Mouse (Mus musculus) neural tube, embryonic 11.5 days (tissue): ENCODE measurements at regions not wholly inside any gene's neighbourhood (a gene's known extent, or its start where the extent isn't known, plus 50 kb on each side); places are given as distances from the start of the nearest gene placed in this dataset.

Source experiments
- ATAC-seq: fragments of 200-750 bp; cut with Nextera tagmentation; 2 replicates; pipeline ENCODE4 v1.8.0; 2017; ENCODE audit warnings: moderate number of reproducible peaks, mild to moderate bottlenecking, moderate TSS enrichment, moderate library complexity; ENCODE audit not compliant: insufficient read depth, low FRiP score, low TSS enrichment
- DNase-seq: peaks from one replicate; pipeline ENCODE4 v3.0.0-alpha.2; 2015; ENCODE audit warnings: low spot score
- H3K27ac ChIP-seq: fragments of 300-500 bp; sonication (generic); 2 replicates; pipeline ENCODE4 v1.5.1; 2014; ENCODE audit warnings: low read depth, mild to moderate bottlenecking, low read length
- H3K27me3 ChIP-seq: fragments of 300-500 bp; sonication (generic); 2 replicates; pipeline ENCODE4 v1.6.1; 2014; ENCODE audit warnings: mild to moderate bottlenecking, low read length, mixed read lengths; ENCODE audit not compliant: control insufficient read depth, insufficient read depth
- H3K36me3 ChIP-seq: fragments of 300-500 bp; sonication (generic); 2 replicates; pipeline ENCODE4 v1.6.1; 2014; ENCODE audit warnings: mild to moderate bottlenecking, low read length, moderate library complexity, mixed read lengths; ENCODE audit not compliant: control insufficient read depth, insufficient read depth
- H3K4me1 ChIP-seq: fragments of 300-500 bp; sonication (generic); 2 replicates; pipeline ENCODE4 v1.6.1; 2014; ENCODE audit warnings: low read length, mixed read lengths; ENCODE audit not compliant: control insufficient read depth, insufficient read depth
- H3K4me2 ChIP-seq: fragments of 300-500 bp; sonication (generic); 2 replicates; pipeline ENCODE4 v1.6.1; 2014; ENCODE audit warnings: low read depth, mild to moderate bottlenecking, moderate library complexity
- H3K4me3 ChIP-seq: fragments of 300-500 bp; sonication (generic); 2 replicates; pipeline ENCODE4 v1.5.1; 2014; ENCODE audit warnings: low read depth, low read length
- H3K9ac ChIP-seq: fragments of 300-500 bp; sonication (generic); 2 replicates; pipeline ENCODE4 v1.6.1; 2014; ENCODE audit warnings: mild to moderate bottlenecking, low read length
- H3K9me3 ChIP-seq: fragments of 300-500 bp; sonication (generic); 2 replicates; pipeline ENCODE4 v1.6.1; 2016; ENCODE audit warnings: low read length; ENCODE audit not compliant: control insufficient read depth
- WGBS: fragments of 180-500 bp; shearing (Covaris S2); extraction: QIAGEN DNeasy Blood & Tissue Kit; methylation state at CpG from one replicate; pipeline ENCODE4 v1.1.7; 2014; 5-methylcytosine and 5-hydroxymethylcytosine counted together

DNA sequence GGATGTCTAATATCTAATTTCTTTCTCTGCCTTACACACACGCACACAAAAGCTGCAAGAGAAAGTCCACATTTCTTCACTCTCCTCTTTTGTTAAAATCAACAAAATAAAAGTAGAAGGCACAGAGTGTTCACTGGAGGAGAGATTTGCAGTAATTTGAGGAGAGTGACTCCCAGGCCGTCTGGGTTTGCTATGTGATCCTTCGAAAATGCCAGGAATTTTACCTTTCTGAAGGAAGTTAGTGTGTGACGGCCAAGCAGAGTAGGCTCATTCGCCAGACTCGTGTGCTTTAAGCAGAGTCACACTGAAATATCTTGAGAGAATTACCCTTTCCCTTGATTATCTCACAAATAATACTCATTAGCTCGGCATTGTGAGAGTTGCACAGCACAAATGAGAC is 216.0 kb downstream of the Rnd3 start:
- no peaks in the 10 kb centered on the region for H3K36me3 ChIP-seq
- H3K27me3 ChIP-seq, result no peaks in the 10 kb centered on the region
- no peak overlapping the region for H3K4me2 ChIP-seq
- ATAC-seq, result no peak
- no peaks in the 10 kb centered on the region for H3K9me3 ChIP-seq
- no peak for DNase-seq
- 52% methylated on average over 7 of the region's 7 CpGs for WGBS
- H3K4me3 ChIP-seq, result no peak overlapping the region
- H3K9ac ChIP-seq, result no peak overlapping the region
- H3K27ac ChIP-seq, result no peak overlapping the region
- no peaks in the 10 kb centered on the region for H3K4me1 ChIP-seq

DNA sequence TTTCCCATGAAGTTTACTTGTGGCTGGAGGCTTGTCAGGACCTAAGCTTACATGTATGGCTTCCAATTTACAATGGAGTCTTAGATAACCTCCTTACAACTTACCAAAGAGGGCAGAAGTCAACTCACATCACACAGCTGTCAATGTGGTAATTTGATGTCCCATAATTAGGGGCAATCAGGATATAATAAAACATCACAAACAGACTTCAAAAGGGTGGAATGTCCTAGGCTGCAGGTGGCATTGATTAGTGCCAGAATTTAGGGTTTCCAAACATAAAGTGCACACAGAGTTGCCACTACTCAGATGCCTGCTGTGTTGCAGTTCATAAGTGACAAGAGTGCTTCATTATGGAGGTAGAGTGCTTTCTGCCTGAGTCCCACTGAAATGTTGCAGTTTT is 227.9 kb downstream of the Rnd3 start:
- Histone ChIP-seq H3K9me3 (no peaks in the 10 kb centered on the region), H3K4me1 (no peaks in the 10 kb centered on the region), H3K27ac (no peak overlapping the region), H3K4me3 (no peak overlapping the region), H3K36me3 (no peaks in the 10 kb centered on the region), H3K27me3 (no peaks in the 10 kb centered on the region), H3K4me2 (no peak overlapping the region), H3K9ac (no peak overlapping the region)
- DNase-seq (no peak), ATAC-seq (no peak)

DNA sequence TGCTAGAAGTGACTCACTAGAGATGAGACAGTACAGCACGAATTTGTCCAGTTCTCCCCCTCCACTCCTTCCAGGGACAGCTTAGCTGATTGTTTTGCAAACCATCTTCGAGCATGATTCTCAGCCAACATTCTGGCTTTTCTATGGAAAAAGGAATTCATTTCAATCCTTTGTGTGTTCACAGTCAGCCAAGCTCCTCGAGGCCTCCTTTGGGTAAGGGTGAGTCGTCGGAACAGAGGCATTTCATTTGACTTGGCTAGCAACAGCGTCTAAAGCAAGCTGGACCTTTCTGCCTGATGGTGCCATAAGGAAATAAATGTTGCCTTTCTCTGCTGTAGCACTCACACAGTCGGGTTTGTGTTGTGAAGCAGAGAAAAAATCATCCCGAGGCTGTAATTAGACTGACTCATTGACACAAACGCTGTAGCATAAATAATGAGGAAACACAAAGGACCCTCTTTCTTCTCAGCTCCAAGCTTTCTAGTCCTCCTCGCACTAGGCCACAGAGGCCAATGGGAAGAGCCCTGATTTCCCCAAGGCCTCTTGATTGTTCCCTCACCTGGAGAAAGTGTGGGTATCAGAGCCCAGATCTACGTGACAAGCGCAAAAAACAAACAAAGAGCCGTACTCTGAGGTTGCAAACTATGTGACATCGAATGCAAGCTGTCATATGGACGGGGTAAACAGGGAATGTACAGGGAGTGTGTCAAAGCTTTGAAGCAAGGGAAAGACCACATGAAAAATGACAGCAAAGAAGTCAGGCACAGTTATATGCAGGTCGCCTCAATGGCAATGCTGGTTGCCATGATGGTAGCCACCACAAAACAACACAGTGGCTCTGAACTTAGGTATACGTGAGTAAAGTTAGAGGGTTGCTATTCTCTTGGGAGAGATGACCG is 232.3 kb downstream of the Rnd3 start:
- Histone ChIP-seq H3K27ac (peak overlapping the region; percentile 30; the same call in 1 of the 2 replicates), H3K27me3 (no peaks in the 10 kb centered on the region), H3K36me3 (no peaks in the 10 kb centered on the region), H3K4me3 (no peak overlapping the region), H3K4me2 (no peak overlapping the region), H3K4me1 (no peaks in the 10 kb centered on the region), H3K9ac (0 out of 2 replicates have a peak overlapping the region, but pooled peaks have one; percentile 2), H3K9me3 (no peaks in the 10 kb centered on the region)
- ATAC-seq (peak; percentile 23; the same call in 1 of the 2 replicates), DNase-seq (no peak)
- WGBS, result 58% methylated on average over 18 of the region's 18 CpGs

DNA sequence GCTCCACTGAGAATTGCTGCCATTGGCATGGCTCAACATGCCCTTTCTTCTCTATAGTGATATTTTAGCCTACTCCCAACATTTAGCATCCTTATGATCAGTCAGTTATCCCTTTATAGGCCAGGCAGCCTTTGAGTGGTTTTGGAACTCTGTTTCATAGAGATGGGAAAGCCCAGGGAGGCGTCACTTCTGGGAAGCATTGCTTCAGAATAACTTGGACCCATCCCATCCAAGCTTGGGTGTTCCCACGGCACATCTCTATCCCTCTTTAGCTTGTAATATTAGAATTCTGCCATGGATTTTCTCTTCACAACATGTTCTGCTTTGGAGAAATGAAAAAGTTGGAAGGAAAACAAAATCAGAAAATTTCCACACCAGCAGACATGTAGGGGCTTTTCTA is 233.8 kb downstream of the Rnd3 start:
- H3K36me3 ChIP-seq, result no peaks in the 10 kb centered on the region
- no peak overlapping the region for H3K27ac ChIP-seq
- H3K9me3 ChIP-seq, result no peaks in the 10 kb centered on the region
- DNase-seq, result no peak
- no peak overlapping the region for H3K4me2 ChIP-seq
- no peak overlapping the region for H3K9ac ChIP-seq
- no peak for ATAC-seq
- no peaks in the 10 kb centered on the region for H3K4me1 ChIP-seq
- WGBS, result 86% methylated on average over 2 of the region's 2 CpGs
- no peaks in the 10 kb centered on the region for H3K27me3 ChIP-seq
- H3K4me3 ChIP-seq, result no peak overlapping the region

DNA sequence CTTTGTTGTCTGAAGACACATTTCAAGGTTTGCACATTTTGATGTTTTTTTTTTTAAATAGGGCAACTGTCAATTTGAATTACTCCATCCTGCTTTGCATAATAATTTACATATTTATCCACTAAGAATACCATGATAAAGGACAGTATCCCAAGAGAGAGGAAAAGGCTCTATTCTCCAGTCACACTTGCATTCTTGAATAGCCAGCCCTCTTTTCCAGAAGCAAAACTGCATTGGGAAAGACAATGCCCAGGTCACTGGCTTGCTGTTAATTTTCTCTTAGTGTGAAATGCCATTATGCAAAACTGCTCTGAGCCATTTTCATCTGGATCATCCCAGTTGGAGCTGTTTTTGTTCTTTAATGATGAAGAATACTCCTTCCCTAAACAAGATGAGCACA is 234.7 kb downstream of the Rnd3 start:
- Histone ChIP-seq H3K36me3 (no peaks in the 10 kb centered on the region), H3K4me3 (no peak overlapping the region), H3K9me3 (no peaks in the 10 kb centered on the region), H3K4me2 (no peak overlapping the region), H3K27me3 (no peaks in the 10 kb centered on the region), H3K27ac (no peak overlapping the region), H3K9ac (no peak overlapping the region), H3K4me1 (no peaks in the 10 kb centered on the region)
- no peak for ATAC-seq
- no peak for DNase-seq

DNA sequence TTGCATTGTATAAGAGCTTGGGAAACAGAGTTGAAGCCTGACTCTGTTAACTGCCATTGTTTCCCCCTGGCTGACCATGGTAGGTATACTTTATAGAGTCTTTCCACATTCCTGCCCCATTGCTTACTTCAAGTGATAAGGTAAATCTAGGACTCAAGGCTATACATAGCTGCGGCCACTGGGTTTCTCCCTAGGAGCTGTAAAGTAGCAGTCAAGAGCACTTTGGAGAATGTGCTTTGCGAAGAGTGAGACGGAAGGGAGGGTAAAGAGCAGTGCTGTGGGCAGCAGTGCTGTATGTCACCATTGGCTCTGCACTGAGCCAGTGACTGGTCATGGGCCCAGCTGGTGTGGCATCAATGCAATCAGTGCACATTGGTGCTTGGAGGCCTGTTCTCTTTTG is 240.1 kb downstream of the Rnd3 start:
- ATAC-seq, result no peak
- Histone ChIP-seq H3K9ac (no peak overlapping the region), H3K4me3 (no peak overlapping the region), H3K27ac (no peak overlapping the region), H3K4me1 (no peaks in the 10 kb centered on the region), H3K9me3 (no peaks in the 10 kb centered on the region), H3K36me3 (no peaks in the 10 kb centered on the region), H3K4me2 (no peak overlapping the region), H3K27me3 (no peaks in the 10 kb centered on the region)
- DNase-seq, result no peak
- WGBS, result 85% methylated on average over 3 of the region's 3 CpGs

DNA sequence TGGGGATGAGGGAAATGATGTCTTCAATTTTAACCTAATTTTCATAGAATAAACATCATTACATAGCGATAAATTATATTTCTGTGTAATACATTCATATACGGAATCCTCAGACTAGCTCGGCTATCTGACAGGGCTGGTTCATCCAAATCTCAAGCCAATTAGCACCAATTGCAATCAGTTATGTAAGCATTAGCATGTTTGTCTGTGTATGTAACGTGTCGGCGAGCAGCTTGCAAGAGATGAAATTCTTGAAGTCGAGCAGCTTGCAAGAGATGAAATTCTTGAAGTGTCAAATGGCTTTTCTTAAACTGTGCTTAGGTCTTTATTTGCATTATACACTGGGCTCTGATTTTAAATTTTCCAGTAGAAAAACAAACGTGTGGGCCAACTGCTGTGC is 246.2 kb downstream of the Rnd3 start:
- no peak overlapping the region for H3K27ac ChIP-seq
- no peak overlapping the region for H3K4me3 ChIP-seq
- no peaks in the 10 kb centered on the region for H3K4me1 ChIP-seq
- DNase-seq (no peak), ATAC-seq (no peak)
- H3K9me3 ChIP-seq, result no peaks in the 10 kb centered on the region
- H3K27me3 ChIP-seq, result no peaks in the 10 kb centered on the region
- 80% methylated on average over 8 of the region's 8 CpGs for whole genome bisulfite sequencing
- H3K4me2 ChIP-seq, result no peak overlapping the region
- H3K36me3 ChIP-seq, result no peaks in the 10 kb centered on the region
- no peak overlapping the region for H3K9ac ChIP-seq

DNA sequence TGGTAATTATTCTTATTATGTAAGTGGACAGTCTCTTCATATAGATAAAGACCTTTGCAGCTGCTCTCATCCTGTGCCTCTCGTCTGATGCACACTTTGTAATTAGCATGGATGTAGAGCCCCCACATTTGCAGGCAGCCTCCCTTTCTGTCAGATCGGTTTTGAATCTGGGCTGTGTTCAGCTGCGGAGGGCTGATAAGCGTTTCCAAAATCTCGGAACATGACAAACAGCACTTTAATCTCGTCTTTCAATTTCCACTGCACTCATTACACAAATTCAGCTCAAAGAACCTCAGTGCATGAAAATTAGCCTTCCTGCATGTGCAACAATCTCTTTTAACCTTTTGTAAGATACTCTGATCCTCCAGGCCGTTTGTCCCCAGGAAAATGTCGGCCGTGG is 246.7 kb downstream of the Rnd3 start:
- Histone ChIP-seq H3K4me2 (no peak overlapping the region), H3K36me3 (no peaks in the 10 kb centered on the region), H3K9me3 (no peaks in the 10 kb centered on the region), H3K27me3 (no peaks in the 10 kb centered on the region), H3K4me3 (no peak overlapping the region), H3K4me1 (no peaks in the 10 kb centered on the region), H3K9ac (no peak overlapping the region), H3K27ac (no peak overlapping the region)
- WGBS, result 76% methylated on average over 9 of the region's 9 CpGs
- no peak for ATAC-seq
- no peak for DNase-seq

DNA sequence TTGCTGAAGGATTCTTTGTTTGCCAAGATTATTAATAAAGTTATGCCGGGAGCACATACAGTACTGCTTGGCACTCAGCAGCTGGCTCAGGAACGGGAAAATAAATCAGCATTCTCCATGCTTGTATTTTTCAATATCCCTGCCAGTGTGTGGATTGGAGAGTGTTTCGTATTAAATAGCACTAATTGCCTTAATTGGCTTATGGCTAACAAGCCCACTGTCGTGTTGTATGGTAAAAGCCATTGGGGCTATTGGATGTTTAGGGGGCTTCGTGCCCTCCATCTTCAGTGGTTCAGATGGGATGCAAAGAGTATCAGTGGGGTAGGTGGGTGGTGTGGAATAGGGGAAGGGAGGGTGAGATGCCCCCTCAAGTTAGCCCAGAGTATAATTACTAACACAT is 259.9 kb downstream of the Rnd3 start:
- Histone ChIP-seq H3K9ac (no peak overlapping the region), H3K27me3 (no peaks in the 10 kb centered on the region), H3K27ac (no peak overlapping the region), H3K4me3 (no peak overlapping the region), H3K4me1 (no peaks in the 10 kb centered on the region), H3K36me3 (no peaks in the 10 kb centered on the region), H3K9me3 (no peaks in the 10 kb centered on the region), H3K4me2 (no peak overlapping the region)
- 84% methylated on average over 5 of the region's 5 CpGs for WGBS
- ATAC-seq, result no peak
- DNase-seq, result no peak
